Mouse (Mus musculus): ENCODE data around the gene Purb. TPM values are rescaled to one million over a fixed set of nuclear protein-coding genes. Genes with fewer than 3 reads are reported as not detected.
"Not testable (repeated sequence)": the region's sequence is repeated elsewhere in the genome, so short reads cannot be mapped to it uniquely, and the experiment has no call there.

Purb gene
- total RNA-seq, 2 experiments from 2014 or later = 229 to 239 TPM

GRCm38 (mm10) chr11:6486916-6487315 is 11.2 kb upstream of the Purb start:
- DNase-seq (ENCODE audit: low spot score in 2 of 2) = no peak

- no peak for DNase-seq (ENCODE audit: low spot score in 2 of 2)
These were observed 8.7 kb upstream of the Purb start for GRCm38 (mm10) chr11:6484244-6484959.

GRCm38 (mm10) chr11:6483103-6483502 is 7.4 kb upstream of the Purb start:
- DNase-seq (ENCODE audit: low spot score in 2 of 2) = no peak

GRCm38 (mm10) chr11:6481669-6482185 is 6.0 kb upstream of the Purb start:
- DNase-seq (ENCODE audit: low spot score in 2 of 2) = no peak

- peak in 1 of 2 experiments; percentile 36 for DNase-seq (ENCODE audit: low spot score in 2 of 2)
These were observed 5.1 kb upstream of the Purb start for GRCm38 (mm10) chr11:6480681-6481405.

GRCm38 (mm10) chr11:6480191-6480590 is 4.5 kb upstream of the Purb start:
- DNase-seq (ENCODE audit: low spot score in 2 of 2) = no peak

GRCm38 (mm10) chr11:6479231-6479630 is 3.5 kb upstream of the Purb start:
- DNase-seq (ENCODE audit: low spot score in 2 of 2) = no peak

GRCm38 (mm10) chr11:6477350-6477749 is 1.6 kb upstream of the Purb start:
- no peak for DNase-seq (ENCODE audit: low spot score in 2 of 2)

GRCm38 (mm10) chr11:6476876-6477275 is 1.2 kb upstream of the Purb start:
- DNase-seq (ENCODE audit: low spot score in 2 of 2) = no peak

- peak; percentile 47 to 51 for DNase-seq (ENCODE audit: low spot score in 2 of 2)
These were observed 614 bp downstream of the Purb start for GRCm38 (mm10) chr11:6474874-6475731.

- no peak for DNase-seq (ENCODE audit: low spot score in 2 of 2)
These were observed 1.3 kb downstream of the Purb start for GRCm38 (mm10) chr11:6474381-6474780.

- DNase-seq (ENCODE audit: low spot score in 2 of 2) = no peak
These were observed 3.6 kb downstream of the Purb start for GRCm38 (mm10) chr11:6472076-6472475.

- no peak for DNase-seq (ENCODE audit: low spot score in 2 of 2)
These were observed 4.2 kb downstream of the Purb start for GRCm38 (mm10) chr11:6471493-6471892.

GRCm38 (mm10) chr11:6471054-6471453 is 4.7 kb downstream of the Purb start:
- DNase-seq (ENCODE audit: low spot score in 2 of 2) = no peak

- no peak for DNase-seq (ENCODE audit: low spot score in 2 of 2)
These were observed 7.2 kb downstream of the Purb start for GRCm38 (mm10) chr11:6468541-6468940.

GRCm38 (mm10) chr11:6465122-6465521 is 10.6 kb downstream of the Purb start:
- DNase-seq (ENCODE audit: low spot score in 2 of 2) = peak; percentile 22 to 66

- no peak for DNase-seq (ENCODE audit: low spot score in 2 of 2)
These were observed 12.4 kb downstream of the Purb start for GRCm38 (mm10) chr11:6463159-6463837.

GRCm38 (mm10) chr11:6456083-6456482 is 19.6 kb downstream of the Purb start:
- DNase-seq (ENCODE audit: low spot score in 2 of 2) = no peak

- DNase-seq (ENCODE audit: low spot score in 2 of 2) = not testable (repeated sequence)
These were observed 27.6 kb downstream of the Purb start for GRCm38 (mm10) chr11:6448155-6448554.

GRCm38 (mm10) chr11:6447493-6447892 is 28.2 kb downstream of the Purb start:
- no peak for DNase-seq (ENCODE audit: low spot score in 2 of 2)

GRCm38 (mm10) chr11:6445951-6446350 is 29.8 kb downstream of the Purb start:
- no peak for DNase-seq (ENCODE audit: low spot score in 2 of 2)
